Mouse (Mus musculus): ENCODE data around the gene Kansl1. TPM values are rescaled to one million over a fixed set of nuclear protein-coding genes. Genes with fewer than 3 reads are reported as not detected.

The Kansl1 gene
- polyA plus RNA-seq, 1 experiment from 2014 or later: 26.3 TPM

DNA sequence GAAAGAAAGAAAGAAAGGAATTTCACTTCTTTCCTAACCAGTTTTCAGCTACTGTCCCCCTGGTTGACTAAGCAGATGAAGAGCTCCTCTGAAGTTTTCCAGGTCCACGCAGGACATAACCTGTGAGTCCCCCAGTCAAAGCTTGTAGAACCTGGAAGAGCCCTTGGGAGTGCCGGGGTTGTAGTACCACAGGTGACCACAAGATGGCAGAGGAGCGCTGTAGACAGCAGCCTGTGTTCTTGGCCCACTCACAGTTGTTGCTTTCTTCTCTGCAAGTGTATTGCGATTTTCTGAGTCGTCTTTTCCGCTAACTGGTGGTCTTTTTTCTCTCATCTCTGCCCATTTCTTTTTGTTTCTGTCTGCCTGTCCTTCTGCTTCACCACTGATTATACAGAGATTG lies 153.0 kb downstream of the Kansl1 start:
- Histone ChIP-seq H3K27ac (ENCODE audit: low read depth, low read length) (no peak overlapping the region), H3K4me3 (ENCODE audit: low read depth, low read length) (no peak overlapping the region), H3K4me1 (ENCODE audit: control insufficient read depth, insufficient read depth, low read length) (peaks cover 8% of the 10 kb centered on the region), H3K4me2 (ENCODE audit: low read length) (no peak overlapping the region), H3K9ac (ENCODE audit: low read length) (no peak overlapping the region), H3K9me3 (replicated peaks; ENCODE audit: control insufficient read depth, low read length) (no peaks in the 10 kb centered on the region), H3K36me3 (ENCODE audit: control insufficient read depth, insufficient read depth, low read length) (peaks cover 24% of the 10 kb centered on the region; the same call in 1 of the 2 replicates), H3K27me3 (replicated peaks; ENCODE audit: control insufficient read depth, insufficient read depth, low read length) (no peaks in the 10 kb centered on the region)
- peak; percentile 90 for DNase-seq (ENCODE audit: low spot score)
- ATAC-seq: peak; percentile 38; the same call in 1 of the 2 replicates
- WGBS: 11% methylated on average over 6 of the region's 6 CpGs

DNA sequence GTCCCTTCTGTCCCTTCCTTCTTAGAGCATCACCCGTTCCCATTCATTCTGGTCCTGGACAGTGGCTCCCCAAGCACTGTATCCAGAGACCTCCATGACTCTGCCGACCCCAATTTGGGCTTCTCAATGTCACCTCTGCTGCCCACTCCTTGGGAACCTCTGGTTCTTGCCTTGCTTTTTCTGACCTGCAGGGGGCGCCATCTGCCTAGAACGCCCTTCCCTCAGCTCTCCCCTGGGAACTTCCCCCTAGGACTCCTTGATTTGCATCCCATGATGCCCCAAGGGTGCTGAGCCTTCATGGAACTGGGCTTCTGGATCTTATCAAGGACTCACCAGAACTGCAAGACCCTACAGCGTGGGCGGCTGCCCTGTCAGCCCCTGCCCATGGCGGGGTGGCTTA lies 157.0 kb downstream of the Kansl1 start:
- Histone ChIP-seq H3K4me2 (ENCODE audit: low read length) (no peak overlapping the region), H3K27ac (ENCODE audit: low read depth, low read length) (no peak overlapping the region), H3K9ac (ENCODE audit: low read length) (no peak overlapping the region), H3K4me1 (ENCODE audit: control insufficient read depth, insufficient read depth, low read length) (no peaks in the 10 kb centered on the region), H3K9me3 (replicated peaks; ENCODE audit: control insufficient read depth, low read length) (no peaks in the 10 kb centered on the region), H3K27me3 (replicated peaks; ENCODE audit: control insufficient read depth, insufficient read depth, low read length) (0 out of 2 replicates have a peak, but pooled peaks cover 2% of the 10 kb centered on the region), H3K36me3 (ENCODE audit: control insufficient read depth, insufficient read depth, low read length) (peaks cover 25% of the 10 kb centered on the region), H3K4me3 (ENCODE audit: low read depth, low read length) (no peak overlapping the region)
- ATAC-seq: no peak
- DNase-seq (ENCODE audit: low spot score): no peak
- WGBS: 66% methylated on average over 7 of the region's 7 CpGs

- Histone ChIP-seq H3K9me3 (replicated peaks; ENCODE audit: control insufficient read depth, low read length) (no peaks in the 10 kb centered on the region), H3K9ac (ENCODE audit: low read length) (no peak overlapping the region), H3K4me3 (ENCODE audit: low read depth, low read length) (no peak overlapping the region), H3K27ac (ENCODE audit: low read depth, low read length) (no peak overlapping the region), H3K4me2 (ENCODE audit: low read length) (no peak overlapping the region), H3K27me3 (replicated peaks; ENCODE audit: control insufficient read depth, insufficient read depth, low read length) (0 out of 2 replicates have a peak, but pooled peaks cover 2% of the 10 kb centered on the region), H3K4me1 (ENCODE audit: control insufficient read depth, insufficient read depth, low read length) (no peaks in the 10 kb centered on the region), H3K36me3 (ENCODE audit: control insufficient read depth, insufficient read depth, low read length) (peaks cover 31% of the 10 kb centered on the region)
- DNase-seq (ENCODE audit: low spot score) (no peak), ATAC-seq (no peak)
- 20% methylated on average over 23 of the region's 23 CpGs for WGBS
These were observed 158.3 kb downstream of the Kansl1 start for GRCm38 (mm10) chr11:104310226-104310887.

DNA sequence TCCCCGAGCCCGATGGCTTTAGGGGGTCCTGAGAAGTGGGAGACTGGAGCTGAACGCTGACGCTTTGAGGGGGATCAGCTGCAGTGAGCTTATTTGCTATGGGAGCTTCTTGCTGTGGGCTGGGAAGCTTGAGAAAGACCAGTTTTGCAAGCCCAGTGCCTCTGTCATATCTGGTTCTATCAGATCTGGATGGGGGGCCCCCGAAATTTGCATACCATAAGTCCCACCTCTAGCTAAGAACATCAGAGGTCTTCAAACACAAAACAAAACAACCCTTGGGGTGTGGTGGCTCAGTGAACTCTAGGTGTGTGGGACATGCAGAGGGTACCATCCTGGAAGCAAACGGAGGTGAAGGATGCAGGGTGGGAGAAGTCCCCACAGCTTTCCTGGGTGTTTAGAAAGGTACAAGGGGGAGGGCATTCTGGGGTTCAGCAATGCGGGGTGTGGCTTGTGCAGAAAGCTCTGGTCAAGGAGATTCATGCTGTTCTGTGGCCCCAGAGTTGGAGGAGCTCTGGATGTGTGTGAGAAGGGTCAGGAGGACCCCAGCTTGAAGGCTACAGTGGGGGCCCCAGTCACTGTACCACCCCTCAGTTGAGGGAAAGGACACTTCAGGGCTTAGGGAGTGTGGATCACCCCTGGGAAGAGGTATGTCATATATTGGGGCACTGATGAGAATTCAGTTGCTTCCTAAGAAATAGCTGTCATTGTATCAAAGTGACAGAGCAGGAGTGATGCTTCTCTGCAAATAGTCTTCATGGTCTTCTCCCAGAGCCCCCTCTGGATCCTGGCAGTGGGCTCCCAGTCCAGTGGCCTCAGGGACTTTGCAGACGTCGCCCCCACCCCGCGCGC lies 159.1 kb downstream of the Kansl1 start:
- Histone ChIP-seq H3K27me3 (replicated peaks; ENCODE audit: control insufficient read depth, insufficient read depth, low read length) (0 out of 2 replicates have a peak, but pooled peaks cover 2% of the 10 kb centered on the region), H3K4me2 (ENCODE audit: low read length) (no peak overlapping the region), H3K27ac (ENCODE audit: low read depth, low read length) (no peak overlapping the region), H3K4me1 (ENCODE audit: control insufficient read depth, insufficient read depth, low read length) (no peaks in the 10 kb centered on the region), H3K4me3 (ENCODE audit: low read depth, low read length) (no peak overlapping the region), H3K36me3 (ENCODE audit: control insufficient read depth, insufficient read depth, low read length) (peaks cover 35% of the 10 kb centered on the region), H3K9me3 (replicated peaks; ENCODE audit: control insufficient read depth, low read length) (no peaks in the 10 kb centered on the region), H3K9ac (ENCODE audit: low read length) (no peak overlapping the region)
- DNase-seq (ENCODE audit: low spot score) (no peak), ATAC-seq (no peak)
- 47% methylated on average over 12 of the region's 12 CpGs for WGBS

DNA sequence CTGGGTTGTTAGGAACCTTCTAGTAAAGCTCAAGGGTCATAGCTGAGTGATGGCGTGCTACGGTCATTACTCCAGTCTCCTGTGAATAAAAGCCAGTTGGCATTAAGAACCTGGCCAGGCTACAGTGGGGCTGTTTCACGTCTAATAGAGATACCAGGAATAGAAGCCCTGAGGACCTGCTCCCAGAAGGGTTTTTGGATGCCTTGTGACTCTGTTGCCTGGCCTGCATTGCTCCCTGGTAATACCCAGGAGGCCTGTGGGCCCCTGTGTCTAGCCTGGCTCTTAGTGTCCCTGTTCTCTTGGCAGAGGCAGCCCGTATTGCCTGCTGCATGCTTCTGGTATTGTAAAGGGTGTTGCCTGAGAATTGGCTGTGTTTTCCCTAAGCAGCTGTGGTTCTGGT lies 161.5 kb downstream of the Kansl1 start:
- no peak overlapping the region for H3K27ac ChIP-seq (ENCODE audit: low read depth, low read length)
- no peak for DNase-seq (ENCODE audit: low spot score)
- ATAC-seq: no peak
- H3K4me3 ChIP-seq (ENCODE audit: low read depth, low read length): no peak overlapping the region
- H3K36me3 ChIP-seq (ENCODE audit: control insufficient read depth, insufficient read depth, low read length): peaks cover 27% of the 10 kb centered on the region
- H3K9ac ChIP-seq (ENCODE audit: low read length): no peak overlapping the region
- no peaks in the 10 kb centered on the region for H3K9me3 ChIP-seq (replicated peaks; ENCODE audit: control insufficient read depth, low read length)
- H3K4me1 ChIP-seq (ENCODE audit: control insufficient read depth, insufficient read depth, low read length): no peaks in the 10 kb centered on the region
- 0 out of 2 replicates have a peak, but pooled peaks cover 2% of the 10 kb centered on the region for H3K27me3 ChIP-seq (replicated peaks; ENCODE audit: control insufficient read depth, insufficient read depth, low read length)
- no peak overlapping the region for H3K4me2 ChIP-seq (ENCODE audit: low read length)
- WGBS: 75% methylated on average over 4 of the region's 4 CpGs

DNA sequence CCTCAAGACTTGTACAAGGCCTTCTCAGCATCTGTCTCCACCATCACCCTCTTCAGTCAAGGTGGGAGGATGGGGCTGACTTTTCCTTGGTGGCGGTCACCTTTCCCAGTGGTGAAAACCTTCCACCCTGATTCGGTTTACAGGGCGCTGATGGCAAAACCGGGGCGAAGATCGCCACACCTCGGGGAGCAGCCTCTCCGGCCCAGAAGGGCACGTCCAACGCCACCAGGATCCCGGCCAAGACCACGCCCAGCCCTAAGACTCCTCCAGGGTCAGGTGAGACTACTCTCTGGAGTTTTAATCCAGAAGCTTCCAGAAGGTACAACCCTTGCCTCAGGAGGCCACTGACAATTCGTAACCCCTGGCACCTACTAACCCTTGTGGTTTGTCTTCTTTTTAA lies 162.2 kb downstream of the Kansl1 start:
- no peaks in the 10 kb centered on the region for H3K9me3 ChIP-seq (replicated peaks; ENCODE audit: control insufficient read depth, low read length)
- H3K4me1 ChIP-seq (ENCODE audit: control insufficient read depth, insufficient read depth, low read length): no peaks in the 10 kb centered on the region
- no peak overlapping the region for H3K9ac ChIP-seq (ENCODE audit: low read length)
- 0 out of 2 replicates have a peak, but pooled peaks cover 2% of the 10 kb centered on the region for H3K27me3 ChIP-seq (replicated peaks; ENCODE audit: control insufficient read depth, insufficient read depth, low read length)
- no peak overlapping the region for H3K27ac ChIP-seq (ENCODE audit: low read depth, low read length)
- no peak for ATAC-seq
- no peak for DNase-seq (ENCODE audit: low spot score)
- WGBS: 91% methylated on average over 13 of the region's 13 CpGs
- H3K4me2 ChIP-seq (ENCODE audit: low read length): no peak overlapping the region
- peaks cover 27% of the 10 kb centered on the region for H3K36me3 ChIP-seq (ENCODE audit: control insufficient read depth, insufficient read depth, low read length)
- H3K4me3 ChIP-seq (ENCODE audit: low read depth, low read length): no peak overlapping the region

DNA sequence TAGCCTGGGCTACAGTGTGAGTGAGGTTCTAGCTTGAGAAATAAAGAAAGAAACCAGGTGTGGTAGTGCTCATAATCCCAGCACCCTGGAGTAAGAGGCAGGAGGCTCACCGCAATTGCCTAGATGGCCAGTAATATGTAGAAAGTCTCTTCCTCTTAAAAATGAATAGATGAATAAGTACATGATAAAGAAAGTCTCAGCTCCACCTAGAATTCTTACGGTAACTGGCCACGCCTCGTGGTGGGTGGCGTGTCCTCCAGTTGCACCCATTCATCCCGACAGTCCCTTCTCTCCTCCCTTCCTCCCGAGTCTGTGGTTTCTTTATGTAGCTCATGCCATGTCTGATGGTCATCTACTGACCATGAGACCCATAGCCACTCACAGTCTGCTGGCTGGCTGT lies 162.9 kb downstream of the Kansl1 start:
- ATAC-seq: no peak
- peaks cover 19% of the 10 kb centered on the region for H3K36me3 ChIP-seq (ENCODE audit: control insufficient read depth, insufficient read depth, low read length)
- WGBS: 97% methylated on average over 7 of the region's 7 CpGs

GRCm38 (mm10) chr11:104303088-104303960 lies 165.3 kb downstream of the Kansl1 start:
- ATAC-seq: no peak
- H3K4me3 ChIP-seq (ENCODE audit: low read depth, low read length): no peak overlapping the region
- H3K36me3 ChIP-seq (ENCODE audit: control insufficient read depth, insufficient read depth, low read length): peaks cover 23% of the 10 kb centered on the region
- no peak overlapping the region for H3K27ac ChIP-seq (ENCODE audit: low read depth, low read length)
- H3K4me2 ChIP-seq (ENCODE audit: low read length): no peak overlapping the region
- H3K9ac ChIP-seq (ENCODE audit: low read length): no peak overlapping the region
- no peaks in the 10 kb centered on the region for H3K27me3 ChIP-seq (replicated peaks; ENCODE audit: control insufficient read depth, insufficient read depth, low read length)
- no peaks in the 10 kb centered on the region for H3K4me1 ChIP-seq (ENCODE audit: control insufficient read depth, insufficient read depth, low read length)
- no peaks in the 10 kb centered on the region for H3K9me3 ChIP-seq (replicated peaks; ENCODE audit: control insufficient read depth, low read length)
- DNase-seq (ENCODE audit: low spot score): no peak
- WGBS: 61% methylated on average over 8 of the region's 8 CpGs

More for the DNA sequence above, 162.9 kb downstream of the Kansl1 start:
- Histone ChIP-seq H3K9ac (ENCODE audit: low read length) (no peak overlapping the region), H3K4me3 (ENCODE audit: low read depth, low read length) (no peak overlapping the region), H3K9me3 (replicated peaks; ENCODE audit: control insufficient read depth, low read length) (no peaks in the 10 kb centered on the region), H3K27me3 (replicated peaks; ENCODE audit: control insufficient read depth, insufficient read depth, low read length) (0 out of 2 replicates have a peak, but pooled peaks cover 2% of the 10 kb centered on the region), H3K4me1 (ENCODE audit: control insufficient read depth, insufficient read depth, low read length) (no peaks in the 10 kb centered on the region), H3K27ac (ENCODE audit: low read depth, low read length) (no peak overlapping the region), H3K4me2 (ENCODE audit: low read length) (no peak overlapping the region)
- DNase-seq (ENCODE audit: low spot score): no peak
